Mouse (Mus musculus): ENCODE results near the gene Inip. TPM values are rescaled to one million over a fixed set of nuclear protein-coding genes. Genes with fewer than 3 reads are reported as not detected.

Inip gene
- polyA plus RNA-seq, 2 experiments: 20.4 to 40.0 TPM

GRCm38 (mm10) chr4:59815121-59815810 is 13.9 kb upstream of the Inip start:
- H3K4me1 ChIP-seq (ENCODE audit: control insufficient read depth, insufficient read depth, low read length): peaks cover 8% of the 10 kb centered on the region
- no peak overlapping the region for H3K9ac ChIP-seq (ENCODE audit: low read depth, low read length, severe bottlenecking)
- DNase-seq (ENCODE audit: low spot score): no peak
- H3K27me3 ChIP-seq (ENCODE audit: control insufficient read depth, insufficient read depth, low read length): no peaks in the 10 kb centered on the region
- no peaks in the 10 kb centered on the region for H3K36me3 ChIP-seq (ENCODE audit: control insufficient read depth, insufficient read depth, low read length)
- ATAC-seq (ENCODE audit: low FRiP score, low read depth): no peak
- H3K4me3 ChIP-seq (replicated peaks; ENCODE audit: low read length): no peak overlapping the region
- no peak overlapping the region for H3K4me2 ChIP-seq (replicated peaks; ENCODE audit: low read depth, low read length, severe bottlenecking)
- TF ChIP-seq POLR2A (IDR thresholded peaks at IDR 0.05; ENCODE audit: borderline replicate concordance, extremely low read depth, insufficient read depth, insufficient read length): no peak
- no peak overlapping the region for H3K27ac ChIP-seq (replicated peaks; ENCODE audit: low read depth, low read length)
- WGBS: 88% methylated on average over 4 of the region's 4 CpGs
- no peaks in the 10 kb centered on the region for H3K9me3 ChIP-seq (ENCODE audit: control insufficient read depth, low read length)

- H3K4me2 ChIP-seq (replicated peaks; ENCODE audit: low read depth, low read length, severe bottlenecking): no peak overlapping the region
- no peak overlapping the region for H3K27ac ChIP-seq (replicated peaks; ENCODE audit: low read depth, low read length)
- H3K27me3 ChIP-seq (ENCODE audit: control insufficient read depth, insufficient read depth, low read length): no peaks in the 10 kb centered on the region
- H3K9me3 ChIP-seq (ENCODE audit: control insufficient read depth, low read length): no peaks in the 10 kb centered on the region
- DNase-seq (ENCODE audit: low spot score) (no peak), ATAC-seq (ENCODE audit: low FRiP score, low read depth) (no peak)
- peaks cover 7% of the 10 kb centered on the region; the same call in 1 of the 2 replicates for H3K4me1 ChIP-seq (ENCODE audit: control insufficient read depth, insufficient read depth, low read length)
- H3K36me3 ChIP-seq (ENCODE audit: control insufficient read depth, insufficient read depth, low read length): no peaks in the 10 kb centered on the region
- no peak overlapping the region for H3K9ac ChIP-seq (ENCODE audit: low read depth, low read length, severe bottlenecking)
- no peak for TF ChIP-seq POLR2A (IDR thresholded peaks at IDR 0.05; ENCODE audit: borderline replicate concordance, extremely low read depth, insufficient read depth, insufficient read length)
- 76% methylated on average over 7 of the region's 7 CpGs for WGBS
- no peak overlapping the region for H3K4me3 ChIP-seq (replicated peaks; ENCODE audit: low read length)
Measured at GRCm38 (mm10) chr4:59814094-59814493, 12.7 kb upstream of the Inip start.

GRCm38 (mm10) chr4:59808396-59808795 is 7.0 kb upstream of the Inip start:
- Histone ChIP-seq H3K27me3 (ENCODE audit: control insufficient read depth, insufficient read depth, low read length) (no peaks in the 10 kb centered on the region), H3K9me3 (ENCODE audit: control insufficient read depth, low read length) (no peaks in the 10 kb centered on the region), H3K36me3 (ENCODE audit: control insufficient read depth, insufficient read depth, low read length) (no peaks in the 10 kb centered on the region), H3K9ac (ENCODE audit: low read depth, low read length, severe bottlenecking) (no peak overlapping the region), H3K4me3 (replicated peaks; ENCODE audit: low read length) (no peak overlapping the region), H3K4me2 (replicated peaks; ENCODE audit: low read depth, low read length, severe bottlenecking) (no peak overlapping the region), H3K4me1 (ENCODE audit: control insufficient read depth, insufficient read depth, low read length) (peaks cover 8% of the 10 kb centered on the region; the same call in 1 of the 2 replicates), H3K27ac (replicated peaks; ENCODE audit: low read depth, low read length) (no peak overlapping the region)
- ATAC-seq (ENCODE audit: low FRiP score, low read depth) (no peak), DNase-seq (ENCODE audit: low spot score) (no peak)
- no peak for TF ChIP-seq POLR2A (IDR thresholded peaks at IDR 0.05; ENCODE audit: borderline replicate concordance, extremely low read depth, insufficient read depth, insufficient read length)
- WGBS: 73% methylated on average over 5 of the region's 5 CpGs

GRCm38 (mm10) chr4:59807521-59807920 is 6.1 kb upstream of the Inip start:
- ATAC-seq (ENCODE audit: low FRiP score, low read depth) (no peak), DNase-seq (ENCODE audit: low spot score) (no peak)
- no peaks in the 10 kb centered on the region for H3K9me3 ChIP-seq (ENCODE audit: control insufficient read depth, low read length)
- no peak for TF ChIP-seq POLR2A (IDR thresholded peaks at IDR 0.05; ENCODE audit: borderline replicate concordance, extremely low read depth, insufficient read depth, insufficient read length)
- no peaks in the 10 kb centered on the region for H3K27me3 ChIP-seq (ENCODE audit: control insufficient read depth, insufficient read depth, low read length)
- no peak overlapping the region for H3K9ac ChIP-seq (ENCODE audit: low read depth, low read length, severe bottlenecking)
- no peaks in the 10 kb centered on the region for H3K36me3 ChIP-seq (ENCODE audit: control insufficient read depth, insufficient read depth, low read length)
- WGBS: 76% methylated on average over 2 of the region's 2 CpGs
- H3K4me2 ChIP-seq (replicated peaks; ENCODE audit: low read depth, low read length, severe bottlenecking): no peak overlapping the region
- H3K4me3 ChIP-seq (replicated peaks; ENCODE audit: low read length): no peak overlapping the region
- peaks cover 8% of the 10 kb centered on the region; the same call in 1 of the 2 replicates for H3K4me1 ChIP-seq (ENCODE audit: control insufficient read depth, insufficient read depth, low read length)
- H3K27ac ChIP-seq (replicated peaks; ENCODE audit: low read depth, low read length): no peak overlapping the region

GRCm38 (mm10) chr4:59806879-59807195 is 5.4 kb upstream of the Inip start:
- no peaks in the 10 kb centered on the region for H3K9me3 ChIP-seq (ENCODE audit: control insufficient read depth, low read length)
- 8% methylated on average over 9 of the region's 9 CpGs for WGBS
- ATAC-seq (ENCODE audit: low FRiP score, low read depth) (no peak), DNase-seq (ENCODE audit: low spot score) (no peak)
- H3K27ac ChIP-seq (replicated peaks; ENCODE audit: low read depth, low read length): no peak overlapping the region
- H3K36me3 ChIP-seq (ENCODE audit: control insufficient read depth, insufficient read depth, low read length): no peaks in the 10 kb centered on the region
- peak overlapping the region; percentile 97 for H3K4me2 ChIP-seq (replicated peaks; ENCODE audit: low read depth, low read length, severe bottlenecking)
- H3K4me1 ChIP-seq (ENCODE audit: control insufficient read depth, insufficient read depth, low read length): peaks cover 8% of the 10 kb centered on the region; the same call in 1 of the 2 replicates
- peak overlapping the region; percentile 82 for H3K9ac ChIP-seq (ENCODE audit: low read depth, low read length, severe bottlenecking)
- peak overlapping the region; percentile 90 for H3K4me3 ChIP-seq (replicated peaks; ENCODE audit: low read length)
- no peaks in the 10 kb centered on the region for H3K27me3 ChIP-seq (ENCODE audit: control insufficient read depth, insufficient read depth, low read length)
- no peak for TF ChIP-seq POLR2A (IDR thresholded peaks at IDR 0.05; ENCODE audit: borderline replicate concordance, extremely low read depth, insufficient read depth, insufficient read length)

Measured in limb, embryonic 14.5 days (tissue).